Mouse (Mus musculus) thymus, adult 2 months (tissue): ENCODE results near the gene Nhlh1. TPM values are rescaled to one million over a fixed set of nuclear protein-coding genes. Genes with fewer than 3 reads are reported as not detected.

Source experiments
- DNase-seq: peaks from one replicate; pipeline ENCODE4 v3.0.0; 2021
- H3K27ac ChIP-seq: fragments of 200-500 bp; 2 replicates; pipeline ENCODE4 v1.5.1; 2012; ENCODE audit warnings: low read length, control low read depth; ENCODE audit not compliant: control insufficient read depth, insufficient read depth
- H3K27me3 ChIP-seq: fragments of 200-500 bp; 2 replicates; pipeline ENCODE4 v1.6.1; 2012; ENCODE audit warnings: mild to moderate bottlenecking, low read length, moderate library complexity, mixed read lengths; ENCODE audit not compliant: control insufficient read depth, insufficient read depth
- H3K36me3 ChIP-seq: fragments of 200-500 bp; 2 replicates; pipeline ENCODE4 v1.6.1; 2012; ENCODE audit warnings: mild to moderate bottlenecking, low read length, moderate library complexity; ENCODE audit not compliant: control insufficient read depth, insufficient read depth
- H3K4me1 ChIP-seq: fragments of 200-500 bp; replicated peaks from 2 replicates; pipeline ENCODE4 v1.6.1; 2012; ENCODE audit warnings: low read length; ENCODE audit not compliant: control insufficient read depth, insufficient read depth
- H3K4me3 ChIP-seq: fragments of 200-500 bp; 2 replicates; pipeline ENCODE4 v1.5.1; 2012; ENCODE audit warnings: mild to moderate bottlenecking, low read length, control low read depth, moderate library complexity; ENCODE audit not compliant: control insufficient read depth, insufficient read depth
- CTCF ChIP-seq: fragments of 200-500 bp; IDR thresholded peaks from 2 replicates; pipeline ENCODE4 v1.5.1; 2012; ENCODE audit warnings: mild to moderate bottlenecking, control low read depth, low read length, moderate library complexity, borderline replicate concordance; ENCODE audit not compliant: control insufficient read depth, poor library complexity, insufficient read depth; ENCODE audit errors: extremely low read depth
- POLR2A ChIP-seq: fragments of 200-500 bp; IDR thresholded peaks from 2 replicates; pipeline ENCODE4 v1.6.1; 2012; ENCODE audit warnings: mild to moderate bottlenecking, low read length, control low read depth, moderate library complexity; ENCODE audit not compliant: control insufficient read depth, poor library complexity, insufficient read depth; ENCODE audit errors: extremely low read depth
- WGBS: fragments of 180-500 bp; shearing (Covaris S2); methylation state at CpG from one replicate; pipeline ENCODE4 v1.1.7; 2018; 5-methylcytosine and 5-hydroxymethylcytosine counted together
- polyA plus RNA-seq: library from polyadenylated mRNA; depleted of rRNA; stranded (reverse); fragments of >200 nt; gene quantifications from 2 replicates; pipeline ENCODE4 v1.2.3, GENCODE M21; 2012

The Nhlh1 gene
- polyA plus RNA-seq, 1 experiment, result 0.18 TPM

DNA sequence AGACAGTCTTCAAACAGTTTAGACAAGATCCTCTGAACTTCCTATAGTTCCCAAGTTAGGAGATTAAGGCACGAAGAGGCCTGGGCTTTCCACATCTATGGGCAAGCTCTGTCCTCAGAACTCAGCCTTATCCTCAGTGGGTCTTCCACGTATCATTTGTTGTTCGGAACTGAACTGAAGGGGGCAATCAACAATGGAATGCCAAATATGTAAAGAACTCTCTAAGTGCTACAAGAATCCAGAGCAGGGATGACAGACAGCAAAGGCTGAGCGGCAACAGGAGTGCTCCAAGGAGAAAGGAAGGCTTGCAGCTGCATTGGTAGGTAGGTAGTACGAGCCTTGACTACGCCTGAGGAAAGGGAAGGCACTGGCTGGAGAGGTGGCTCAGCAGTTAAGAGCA is 12.9 kb upstream of the Nhlh1 start:
- H3K27me3 ChIP-seq, result no peaks in the 10 kb centered on the region
- no peak for TF ChIP-seq CTCF
- no peak for TF ChIP-seq POLR2A
- WGBS, result 97% methylated on average over 6 of the region's 6 CpGs
- no peak for DNase-seq
- no peak overlapping the region for H3K4me3 ChIP-seq
- no peaks in the 10 kb centered on the region for H3K4me1 ChIP-seq
- no peak overlapping the region for H3K27ac ChIP-seq
- H3K36me3 ChIP-seq, result peaks cover 99% of the 10 kb centered on the region

- Histone ChIP-seq H3K4me1 (no peaks in the 10 kb centered on the region), H3K27me3 (no peaks in the 10 kb centered on the region), H3K27ac (no peak overlapping the region), H3K36me3 (peaks cover 53% of the 10 kb centered on the region), H3K4me3 (no peak overlapping the region)
- WGBS, result 98% methylated on average over 13 of the region's 13 CpGs
- TF ChIP-seq POLR2A (no peak), CTCF (no peak)
- DNase-seq, result no peak
Observed at GRCm38 (mm10) chr1:172064613-172065141, 7.3 kb upstream of the Nhlh1 start.

DNA sequence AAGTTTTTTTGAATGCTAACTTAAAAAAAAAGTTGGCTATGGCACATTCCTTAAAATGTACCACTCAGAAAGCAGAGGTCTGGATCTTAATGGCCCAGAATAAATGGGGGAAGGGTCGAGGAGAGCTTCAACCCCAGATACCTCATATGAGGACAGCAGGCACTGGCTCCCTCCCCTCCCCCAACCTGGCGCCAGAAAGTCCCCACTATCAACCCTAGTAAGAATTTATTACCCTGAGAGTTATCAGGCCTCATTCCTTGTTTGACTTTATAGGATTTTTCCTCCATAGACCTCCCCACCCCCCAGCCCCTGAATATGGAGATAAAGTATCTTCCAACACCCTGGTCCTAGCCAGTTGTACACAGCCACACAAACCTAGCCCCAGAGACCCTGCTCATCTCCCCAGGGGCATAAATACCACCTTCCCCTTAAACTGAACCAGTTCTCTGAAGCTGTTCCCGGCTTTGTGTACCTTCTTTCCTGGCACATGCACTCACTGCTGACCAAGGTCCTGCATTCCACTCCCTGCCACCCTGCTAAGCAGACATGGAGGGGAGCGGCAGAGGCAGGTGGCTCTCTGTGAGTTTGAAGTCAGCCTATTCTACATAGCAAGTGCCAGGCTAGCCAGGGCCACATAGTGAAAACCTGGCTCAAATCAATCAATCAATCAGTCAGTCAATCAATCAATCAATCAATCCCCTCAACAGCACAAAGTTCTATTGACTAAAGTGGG is 6.1 kb upstream of the Nhlh1 start:
- H3K27ac ChIP-seq, result no peak overlapping the region
- TF ChIP-seq CTCF, result no peak
- no peaks in the 10 kb centered on the region for H3K27me3 ChIP-seq
- peaks cover 41% of the 10 kb centered on the region for H3K36me3 ChIP-seq
- no peak for DNase-seq
- H3K4me3 ChIP-seq, result no peak overlapping the region
- H3K4me1 ChIP-seq, result no peaks in the 10 kb centered on the region
- WGBS, result 82% methylated on average over 4 of the region's 4 CpGs

- no peak overlapping the region for H3K4me3 ChIP-seq
- WGBS, result 98% methylated on average over 2 of the region's 2 CpGs
- no peaks in the 10 kb centered on the region for H3K4me1 ChIP-seq
- DNase-seq, result no peak
- TF ChIP-seq CTCF (no peak), POLR2A (no peak)
- H3K27ac ChIP-seq, result no peak overlapping the region
- no peaks in the 10 kb centered on the region for H3K27me3 ChIP-seq
- H3K36me3 ChIP-seq, result peaks cover 28% of the 10 kb centered on the region
Observed at GRCm38 (mm10) chr1:172062101-172062500, 4.7 kb upstream of the Nhlh1 start.

DNA sequence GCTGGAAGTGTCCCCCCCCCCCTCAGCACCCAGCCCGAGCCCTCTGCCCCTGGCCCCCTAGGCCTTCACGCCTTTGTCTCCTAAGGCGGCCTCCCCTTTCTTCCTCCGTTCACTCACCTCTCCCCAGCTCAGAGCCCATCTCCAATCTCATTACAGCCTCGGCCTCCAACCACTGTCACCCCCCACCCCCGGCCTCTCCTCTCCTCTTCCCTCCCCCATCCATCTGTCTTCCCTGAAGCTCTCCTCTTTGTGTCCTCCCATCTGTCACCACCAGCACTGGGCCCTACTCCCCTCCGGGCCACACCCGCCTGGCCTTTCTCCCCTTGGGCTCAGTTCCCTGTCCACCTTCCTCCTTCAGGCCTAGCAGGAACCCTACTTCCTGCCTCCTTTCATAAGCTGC is 3.8 kb upstream of the Nhlh1 start:
- Histone ChIP-seq H3K4me1 (no peaks in the 10 kb centered on the region), H3K27me3 (no peaks in the 10 kb centered on the region), H3K27ac (no peak overlapping the region), H3K4me3 (no peak overlapping the region), H3K36me3 (peaks cover 19% of the 10 kb centered on the region)
- DNase-seq, result no peak
- TF ChIP-seq CTCF (no peak), POLR2A (no peak)
- WGBS, result 90% methylated on average over 8 of the region's 8 CpGs

DNA sequence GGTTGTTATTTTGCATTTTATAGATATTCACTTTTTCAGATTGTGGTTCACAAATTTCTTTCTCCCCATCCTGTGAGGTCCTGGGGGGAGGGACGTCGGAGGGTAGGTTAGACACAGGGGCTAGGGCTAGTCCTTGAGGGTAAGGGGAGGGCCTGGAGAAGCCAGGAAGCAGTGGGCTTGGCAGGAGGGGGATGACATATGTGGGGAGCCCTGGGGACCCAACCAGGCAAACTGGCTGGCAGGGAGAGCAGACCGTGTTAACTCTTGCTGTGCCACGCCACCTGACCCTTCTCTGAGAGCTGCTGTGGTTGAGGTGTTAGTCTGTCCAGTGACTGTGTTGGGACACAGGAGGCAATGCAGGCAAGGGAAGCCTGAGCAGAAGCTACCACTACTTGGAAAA is 3.3 kb upstream of the Nhlh1 start:
- Histone ChIP-seq H3K4me1 (no peaks in the 10 kb centered on the region), H3K27ac (no peak overlapping the region), H3K27me3 (no peaks in the 10 kb centered on the region), H3K36me3 (peaks cover 13% of the 10 kb centered on the region), H3K4me3 (no peak overlapping the region)
- WGBS, result 87% methylated on average over 4 of the region's 4 CpGs
- no peak for DNase-seq
- no peak for TF ChIP-seq CTCF
- no peak for TF ChIP-seq POLR2A
